Mouse (Mus musculus) bone marrow, adult 2 months (tissue): ENCODE measurements around the gene Tgfa.

Source experiments
- CTCF ChIP-seq: fragments of 200-500 bp; IDR thresholded peaks from 2 replicates; pipeline ENCODE4 v1.5.1; 2011; ENCODE audit warnings: low read length, control low read depth; ENCODE audit not compliant: control insufficient read depth, insufficient read depth
- POLR2A ChIP-seq: fragments of 200-500 bp; IDR thresholded peaks from 2 replicates; pipeline ENCODE4 v1.6.1; 2011; ENCODE audit warnings: low read depth, mild to moderate bottlenecking, control low read depth, low read length, borderline replicate concordance; ENCODE audit not compliant: control insufficient read depth

- no peak for TF ChIP-seq POLR2A
- TF ChIP-seq CTCF: no peak
Measured at GRCm38 (mm10) chr6:86167851-86168250, 27.2 kb upstream of the Tgfa start.
